Mouse (Mus musculus) cerebellum, postnatal 14 days (tissue): ENCODE measurements around the gene Xpo4.
"Not testable (repeated sequence)": the region's sequence is repeated elsewhere in the genome, so short reads cannot be mapped to it uniquely, and the experiment has no call there.

Experiments
- DNase-seq, 2 experiments: peaks; one replicate each; pipeline ENCODE4 v3.0.0; 2021; ENCODE audit warnings: mixed read lengths in 2 of 2

The Xpo4 gene

GRCm38 (mm10) chr14:57664822-57665627 lies at the start of gene Xpo4:
Xpo4 (minus strand) TSS chr14:57665430.
- DNase-seq = peak; percentile 89 to 93

GRCm38 (mm10) chr14:57712884-57713283 lies 47.7 kb upstream of the Xpo4 start:
- DNase-seq = no peak

DNA sequence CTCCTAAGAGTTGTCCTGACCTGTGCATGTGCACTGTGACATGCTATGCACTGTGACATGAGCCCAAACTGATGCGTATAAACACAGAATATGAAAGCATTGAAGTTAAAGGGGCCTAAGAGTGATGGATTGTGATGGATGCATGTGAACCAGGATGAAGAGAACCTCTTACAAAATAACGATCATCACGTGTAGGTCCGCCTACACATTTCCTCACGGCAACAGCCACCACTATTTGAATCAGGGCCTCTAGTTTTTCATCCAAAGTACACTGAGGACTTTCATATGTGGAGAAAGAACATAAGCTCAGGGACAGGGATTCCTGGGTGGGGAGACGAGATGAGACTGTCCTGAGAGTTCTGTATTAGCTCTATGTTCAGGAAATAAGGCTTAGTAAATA lies 45.8 kb upstream of the Xpo4 start:
- DNase-seq = no peak

DNA sequence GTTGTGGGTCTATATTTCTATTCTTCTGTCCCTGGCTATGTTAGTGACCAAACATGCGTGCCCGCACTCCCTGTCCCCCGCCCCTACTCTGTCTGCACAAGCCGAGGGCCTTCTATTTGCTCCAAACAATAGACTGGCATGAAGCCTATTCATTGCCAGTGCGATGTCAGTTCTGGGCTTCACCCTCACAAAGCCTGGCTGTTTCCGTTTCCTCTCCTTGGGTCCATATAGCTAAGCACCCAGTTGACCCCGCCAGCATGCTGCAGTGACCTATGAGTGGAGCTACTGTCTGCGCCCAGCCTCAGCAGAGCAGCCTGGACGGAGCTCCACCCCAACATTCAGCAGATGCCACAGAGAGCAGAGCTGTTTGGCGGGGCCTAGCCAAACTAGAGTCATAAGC lies 43.9 kb upstream of the Xpo4 start:
- DNase-seq = no peak

DNA sequence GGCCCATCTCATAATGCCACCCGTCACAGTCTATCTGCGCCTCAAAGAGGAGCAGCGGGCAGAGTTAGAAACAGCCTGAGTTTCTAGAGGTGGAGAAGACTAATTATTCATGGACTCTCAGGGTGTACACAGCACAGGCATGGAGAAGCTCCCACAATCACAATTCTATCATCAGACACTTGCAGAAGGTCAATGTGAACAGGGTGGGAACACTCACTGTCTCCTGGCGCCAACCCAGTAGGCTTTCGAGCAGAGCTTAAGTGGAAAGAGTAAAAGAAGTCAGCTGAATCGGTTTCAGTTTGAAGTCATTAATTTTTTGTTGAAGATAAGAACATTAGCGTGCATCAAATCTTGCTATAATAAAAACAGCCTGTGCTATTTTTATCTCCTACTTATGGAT lies 43.4 kb upstream of the Xpo4 start:
- no peak for DNase-seq

GRCm38 (mm10) chr14:57707100-57707893 lies 42.1 kb upstream of the Xpo4 start:
- DNase-seq = peak; percentile 50 to 57

DNA sequence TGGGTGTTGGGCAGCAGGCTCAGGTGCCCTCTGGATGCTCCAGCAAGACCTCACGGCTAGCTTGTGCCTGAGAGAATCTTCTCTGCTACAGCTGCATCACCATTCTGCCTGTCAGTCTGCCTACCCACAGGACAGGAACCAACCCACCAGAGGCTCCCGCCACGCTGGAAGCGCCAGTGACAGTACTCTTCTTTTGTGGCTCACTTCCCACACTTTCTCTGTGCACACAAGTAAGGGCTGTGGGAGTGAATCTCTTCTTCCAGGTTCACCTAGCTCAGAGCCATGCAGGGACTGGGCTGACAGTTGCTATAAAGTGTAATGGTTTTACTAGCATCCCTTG lies 41.5 kb upstream of the Xpo4 start:
- peak; percentile 22 to 23 for DNase-seq

DNA sequence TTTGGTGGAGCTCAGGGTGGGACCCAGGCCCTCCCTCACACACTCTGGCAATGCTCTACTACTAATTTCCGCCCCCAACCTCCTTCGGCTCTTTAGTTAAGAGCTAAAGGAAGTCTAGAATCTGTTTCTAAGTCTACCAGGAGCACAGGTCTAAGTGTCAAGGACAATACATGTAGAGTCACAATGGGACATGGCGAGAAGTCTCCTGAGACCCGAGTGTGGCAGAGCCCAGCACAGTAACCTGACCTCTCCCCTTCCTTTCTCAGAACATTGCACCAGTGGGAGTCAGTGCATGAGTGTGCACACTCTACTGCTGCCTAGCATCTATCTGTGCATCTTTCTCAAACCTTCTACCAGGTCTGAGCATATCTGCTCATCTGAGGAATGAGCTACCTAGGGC lies 40.5 kb upstream of the Xpo4 start:
- DNase-seq = no peak

DNA sequence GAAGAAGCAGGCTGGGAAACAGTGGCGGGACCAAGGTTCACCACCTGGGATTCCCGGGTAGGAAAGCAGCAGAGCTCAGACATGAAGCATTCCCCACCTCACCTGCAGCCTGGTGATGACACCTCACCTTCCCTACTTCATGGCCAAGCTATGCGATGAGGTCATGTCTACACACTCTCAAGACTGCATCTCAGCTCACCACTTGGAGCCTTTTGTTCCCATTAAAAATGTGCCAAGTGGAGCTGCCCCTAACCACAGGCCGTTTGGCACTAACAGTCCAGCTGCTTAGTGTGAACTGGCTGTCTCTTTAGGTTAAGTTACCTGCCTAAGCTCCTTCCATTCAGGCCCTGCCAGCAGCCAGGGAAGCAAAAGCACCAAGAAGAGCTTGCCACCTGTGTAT lies 39.8 kb upstream of the Xpo4 start:
- DNase-seq = no peak

DNA sequence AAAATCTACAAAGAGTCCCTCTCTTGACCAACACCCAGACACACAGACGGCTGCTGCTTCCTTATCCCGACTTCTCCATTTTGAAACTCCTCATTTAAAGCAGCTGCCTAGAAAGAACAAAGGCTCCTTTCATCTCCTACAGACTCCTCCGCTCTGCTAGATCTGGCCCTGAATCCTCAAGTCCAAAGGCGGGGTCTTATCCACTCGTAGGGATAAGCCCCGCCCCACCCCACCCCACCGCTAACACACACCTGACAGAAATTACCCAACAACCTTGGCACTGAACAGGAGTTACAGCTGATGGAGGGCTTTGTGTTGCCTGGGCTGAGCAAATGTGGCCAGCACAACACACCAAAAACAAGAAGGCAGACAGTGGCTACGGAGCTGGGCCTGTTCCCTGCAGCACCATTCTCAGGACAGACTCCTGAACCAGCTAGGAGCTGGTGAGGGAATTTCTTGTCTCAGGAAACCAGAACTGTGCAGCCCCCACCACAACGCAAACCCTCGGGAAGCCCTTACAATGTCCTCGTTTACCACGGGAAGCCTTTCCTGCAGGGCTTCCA lies 36.8 kb upstream of the Xpo4 start:
- DNase-seq = no peak

DNA sequence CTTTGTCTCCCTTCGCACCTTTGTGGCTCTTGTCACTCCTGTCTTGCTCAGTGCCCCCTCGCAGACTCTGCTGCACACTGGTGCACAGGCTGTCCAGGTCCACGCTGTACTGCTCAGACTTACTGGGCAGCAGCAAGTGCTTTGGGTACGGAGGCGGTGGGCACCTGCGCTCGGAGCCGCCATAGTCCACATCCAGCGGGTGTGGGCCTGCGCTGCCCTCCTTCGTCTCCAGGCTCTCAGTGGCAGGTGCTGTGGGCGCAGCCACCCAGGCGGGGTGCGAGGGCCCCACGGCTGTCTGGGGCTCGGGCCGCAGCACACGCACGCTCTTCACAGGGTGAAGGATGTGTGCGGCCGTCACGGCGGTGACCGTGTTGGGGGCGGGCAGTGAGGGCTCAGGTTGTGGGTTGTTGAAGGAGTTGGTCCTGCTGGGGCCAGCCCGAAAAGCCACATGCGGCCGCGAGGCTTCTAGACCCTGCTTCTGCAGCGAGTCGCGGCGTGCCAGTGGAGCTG lies 34.3 kb upstream of the Xpo4 start:
- no peak for DNase-seq

DNA sequence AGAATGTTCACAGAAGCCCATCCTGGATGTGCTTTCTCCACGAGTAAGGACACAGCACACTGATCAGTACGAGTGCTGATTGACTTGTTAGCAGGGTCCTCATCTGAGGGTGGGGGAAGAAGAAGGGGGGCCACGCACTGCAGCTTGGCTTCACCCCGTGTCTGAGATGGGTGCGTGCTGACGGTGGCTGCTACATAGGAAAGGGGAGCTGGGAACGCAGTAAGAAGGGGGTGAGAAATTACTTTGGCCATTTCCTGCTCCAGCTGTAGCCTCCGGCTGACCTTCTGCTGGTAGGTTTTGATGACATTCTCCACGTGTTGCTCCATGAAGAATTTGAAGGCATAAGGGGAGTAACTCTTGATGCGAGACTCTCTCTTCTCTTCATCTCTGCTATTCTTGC lies 33.8 kb upstream of the Xpo4 start:
- DNase-seq = no peak

GRCm38 (mm10) chr14:57696066-57696465 lies 30.8 kb upstream of the Xpo4 start:
- no peak for DNase-seq

DNA sequence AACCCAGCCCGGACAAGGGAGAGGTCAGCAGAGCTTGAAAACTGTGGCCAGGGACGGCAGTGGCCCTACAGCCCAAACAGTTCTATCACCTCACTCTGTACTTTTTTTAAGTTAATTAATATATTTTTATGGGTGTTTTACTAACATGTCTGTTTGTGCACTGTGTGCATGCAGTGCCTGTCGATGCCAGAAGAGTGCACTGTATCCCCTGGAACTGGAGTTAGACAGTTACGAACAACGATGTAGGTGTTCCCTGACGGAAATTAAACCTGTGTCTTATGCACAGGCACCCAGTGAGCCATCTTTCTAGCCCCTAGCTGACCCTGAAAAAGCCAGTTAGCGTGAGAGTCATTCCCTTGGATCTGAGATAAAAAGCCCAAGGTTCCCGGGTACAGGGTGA lies 30.3 kb upstream of the Xpo4 start:
- DNase-seq = peak in 1 of 2 experiments; percentile 36

GRCm38 (mm10) chr14:57694246-57694645 lies 29.0 kb upstream of the Xpo4 start:
- DNase-seq = no peak

DNA sequence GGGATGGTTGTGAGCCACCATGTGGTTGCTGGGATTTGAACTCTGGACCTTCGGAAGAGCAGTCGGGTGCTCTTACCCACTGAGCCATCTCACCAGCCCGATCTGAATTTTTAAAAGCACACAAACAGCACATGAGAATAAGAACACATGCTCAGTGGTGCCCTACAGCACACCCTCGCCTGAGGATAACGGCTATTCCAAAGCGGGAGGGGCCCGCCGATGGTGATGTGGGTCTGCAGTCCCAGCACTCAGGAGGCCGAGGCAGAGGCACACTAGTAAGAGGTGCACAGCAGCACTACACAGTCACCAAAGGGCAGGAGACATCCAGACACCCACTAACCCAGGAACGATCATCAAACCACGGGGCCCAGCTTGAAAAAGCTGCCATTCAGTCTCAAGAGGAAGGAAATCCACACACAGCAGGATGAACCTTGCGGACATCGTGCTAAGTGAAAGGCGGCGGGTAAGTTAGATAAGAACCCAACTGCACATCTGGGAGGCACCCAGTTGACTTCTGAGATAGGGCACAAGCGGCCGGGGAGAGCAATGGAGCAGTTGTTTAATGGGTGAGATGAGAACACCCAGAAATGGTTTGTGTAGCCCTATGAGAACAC lies 27.4 kb upstream of the Xpo4 start:
- DNase-seq = no peak

- DNase-seq = no peak
Observed at GRCm38 (mm10) chr14:57691316-57691715, 26.1 kb upstream of the Xpo4 start.

- no peak for DNase-seq
Observed at GRCm38 (mm10) chr14:57690681-57691080, 25.5 kb upstream of the Xpo4 start.

DNA sequence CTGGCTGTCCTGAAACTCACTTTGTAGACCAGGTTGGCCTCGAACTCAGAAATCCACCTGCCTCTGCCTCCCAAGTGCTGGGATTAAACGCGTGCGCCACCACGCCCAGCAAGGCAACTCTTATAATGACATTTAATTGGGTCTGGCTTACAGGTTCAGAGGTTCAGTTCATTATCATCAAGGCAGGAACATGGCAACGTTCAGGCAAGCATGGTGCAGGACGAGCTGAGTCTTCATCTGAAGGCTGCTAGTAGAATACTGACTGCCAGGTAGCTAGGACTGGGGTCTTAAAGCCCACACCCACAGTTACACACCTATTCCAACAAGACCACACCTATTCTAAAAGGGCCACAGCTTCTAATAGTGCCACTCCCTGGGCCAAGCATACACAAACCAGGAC lies 22.8 kb upstream of the Xpo4 start:
- not testable (repeated sequence) for DNase-seq

GRCm38 (mm10) chr14:57687441-57687840 lies 22.2 kb upstream of the Xpo4 start:
- DNase-seq = no peak

DNA sequence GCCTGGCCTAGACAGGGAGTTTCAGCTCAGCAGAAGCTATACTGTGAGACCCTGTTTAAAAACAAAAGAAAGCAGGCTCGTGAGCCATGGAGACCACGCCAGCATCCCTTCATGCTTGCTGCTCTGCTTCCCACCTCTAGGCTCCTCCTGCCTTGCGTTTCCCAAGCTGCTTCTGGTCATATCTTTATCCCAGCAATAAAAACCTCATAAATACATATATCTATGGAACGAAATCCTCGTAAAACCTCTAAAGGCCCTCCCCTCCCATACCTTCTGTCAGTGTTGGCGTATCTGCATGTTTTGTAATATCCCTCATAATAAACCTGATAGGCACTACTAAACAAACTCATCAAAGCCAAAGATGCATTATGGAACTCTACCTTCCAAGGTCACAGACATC lies 21.4 kb upstream of the Xpo4 start:
- no peak for DNase-seq

- DNase-seq = peak; percentile 81 to 87
Observed at GRCm38 (mm10) chr14:57684579-57684978, 19.3 kb upstream of the Xpo4 start.

GRCm38 (mm10) chr14:57682751-57683150 lies 17.5 kb upstream of the Xpo4 start:
- DNase-seq = no peak
